Mouse (Mus musculus) mesoderm, embryonic 11.5 days (tissue): Measurements from ENCODE around the gene Gm49342.
"Not testable (repeated sequence)": the region's sequence is repeated elsewhere in the genome, so short reads cannot be mapped to it uniquely, and the experiment has no call there.

Experiments used
- DNase-seq: peaks from one replicate; pipeline ENCODE4 v3.0.0-alpha.2; 2012; ENCODE audit warnings: low read depth, low spot score

Gm49342 gene

DNA sequence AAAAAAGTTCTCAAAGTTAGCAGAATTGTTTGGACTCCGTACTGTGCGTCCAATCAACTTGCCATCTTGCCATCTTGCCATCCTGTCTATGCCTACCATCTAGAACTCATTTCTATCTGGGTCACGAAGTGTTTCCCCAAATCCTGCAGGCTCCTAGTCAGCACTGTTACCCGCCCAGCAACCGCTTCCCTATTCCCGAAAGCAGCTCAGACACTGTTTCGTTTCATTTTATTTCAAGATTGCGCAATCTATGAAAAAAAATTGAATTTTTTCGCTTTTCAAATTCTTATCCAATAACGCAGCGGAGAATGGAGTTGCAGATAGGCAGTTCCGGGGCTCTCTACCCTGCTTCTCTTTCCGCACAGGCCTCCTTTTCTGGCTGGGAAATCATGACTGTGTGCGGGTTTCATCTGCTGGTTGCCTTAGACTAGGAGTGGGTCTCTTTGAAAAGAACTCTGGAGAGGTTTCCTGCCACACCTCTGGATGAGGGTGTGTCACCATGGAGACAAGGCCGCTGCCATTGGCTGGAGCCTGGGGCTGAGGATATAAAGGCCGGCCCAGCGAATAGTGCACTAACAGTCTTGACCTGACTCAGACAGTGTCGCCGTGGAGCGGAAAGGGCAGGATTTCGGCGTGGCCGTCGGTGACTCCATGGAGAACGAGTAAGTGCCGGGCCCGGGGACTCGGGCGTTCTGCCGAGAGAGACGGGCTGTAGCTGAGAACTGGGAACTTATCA lies at the start of gene Gm49342:
Gene Gm49342 (plus strand): TSS at position 586 of the 736 bp plus-strand sequence.
- peak; percentile 92 for DNase-seq

DNA sequence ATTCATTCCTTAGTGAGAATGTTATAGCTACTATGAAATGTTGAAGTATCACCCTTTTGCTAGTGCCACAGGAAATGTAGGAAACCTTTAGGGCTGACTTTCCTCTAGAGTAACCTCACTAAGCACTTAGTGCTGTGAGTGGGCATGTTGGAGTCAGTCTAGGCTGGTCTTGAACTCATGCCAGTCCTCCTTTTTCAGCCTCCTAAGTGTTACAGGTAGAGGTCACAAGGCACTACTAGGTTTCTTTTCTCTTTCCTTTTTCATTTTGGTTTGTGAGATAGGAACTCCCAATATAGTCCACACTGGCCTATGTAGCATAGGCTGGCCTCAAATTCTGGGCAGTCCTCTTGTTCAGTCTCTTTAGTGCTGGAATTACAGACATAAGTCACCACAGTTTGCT lies 48.9 kb upstream of the Gm49342 start:
- DNase-seq, result no peak

DNA sequence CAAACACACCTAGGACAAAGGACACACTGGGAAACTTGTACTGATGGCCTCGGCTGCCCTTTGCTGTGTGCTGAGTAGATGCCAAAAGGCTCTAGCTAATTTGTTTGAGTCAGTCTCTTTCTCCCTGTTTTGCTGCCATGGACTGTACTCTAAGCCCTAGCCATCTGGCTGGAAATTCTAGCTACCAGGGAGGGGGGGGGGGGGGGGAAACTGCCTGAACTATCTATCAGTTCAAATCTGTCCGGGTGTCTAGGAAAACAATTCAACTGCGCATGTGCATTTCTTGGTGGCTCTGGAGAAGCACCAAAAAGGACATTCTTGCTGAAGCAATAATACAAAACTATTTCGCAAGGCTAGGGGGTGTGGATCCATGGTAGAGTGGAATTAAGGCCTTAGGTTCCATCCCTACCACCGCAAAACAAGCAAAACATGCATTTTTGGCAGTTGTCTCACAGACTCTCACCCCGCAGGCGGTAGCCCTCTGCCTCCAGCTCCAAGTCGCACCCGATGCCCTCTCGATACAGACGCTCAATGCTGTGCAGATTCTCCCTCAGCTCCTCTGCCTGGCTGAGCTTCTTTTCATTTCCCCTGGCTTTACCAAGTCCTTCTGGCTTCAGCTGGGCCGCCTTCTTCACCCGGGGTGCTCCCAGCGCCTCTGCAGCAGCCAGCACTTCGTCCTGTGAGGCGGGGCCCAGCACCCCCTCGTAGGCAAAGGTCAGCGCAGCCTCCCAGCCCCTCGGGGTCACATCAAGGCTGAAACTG lies 48.2 kb upstream of the Gm49342 start:
- peak; percentile 41 for DNase-seq

DNA sequence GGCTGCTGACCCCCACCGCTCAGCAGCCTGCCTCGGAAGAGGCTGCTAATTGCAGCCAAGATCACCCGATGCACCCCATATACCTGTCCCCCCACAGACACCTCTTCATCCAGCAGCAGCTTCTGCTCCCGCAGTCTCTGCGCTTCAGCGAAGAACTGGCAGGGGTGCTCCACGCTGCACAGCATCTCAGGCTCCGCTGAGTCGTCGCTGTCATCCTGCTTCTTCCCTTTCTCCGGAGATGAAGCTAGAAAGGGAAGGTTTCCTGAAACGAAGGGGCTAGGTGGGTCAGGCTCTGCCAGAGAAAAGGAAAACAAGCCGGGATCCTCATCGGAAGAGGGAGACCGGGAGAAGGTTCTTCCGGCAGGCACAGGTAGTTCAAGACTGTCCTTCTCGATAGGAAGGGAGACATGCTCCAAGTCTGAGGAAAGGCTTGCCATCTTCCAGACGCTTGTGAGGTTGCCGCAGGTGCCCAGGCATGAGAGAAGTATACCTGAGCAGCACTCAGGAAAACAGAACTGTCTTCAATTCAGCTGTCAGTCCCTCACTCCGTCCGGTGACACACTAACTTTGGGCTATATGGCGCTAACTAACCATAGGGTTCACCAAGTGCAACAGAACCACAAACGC lies 47.5 kb upstream of the Gm49342 start:
- peak; percentile 15 for DNase-seq

DNA sequence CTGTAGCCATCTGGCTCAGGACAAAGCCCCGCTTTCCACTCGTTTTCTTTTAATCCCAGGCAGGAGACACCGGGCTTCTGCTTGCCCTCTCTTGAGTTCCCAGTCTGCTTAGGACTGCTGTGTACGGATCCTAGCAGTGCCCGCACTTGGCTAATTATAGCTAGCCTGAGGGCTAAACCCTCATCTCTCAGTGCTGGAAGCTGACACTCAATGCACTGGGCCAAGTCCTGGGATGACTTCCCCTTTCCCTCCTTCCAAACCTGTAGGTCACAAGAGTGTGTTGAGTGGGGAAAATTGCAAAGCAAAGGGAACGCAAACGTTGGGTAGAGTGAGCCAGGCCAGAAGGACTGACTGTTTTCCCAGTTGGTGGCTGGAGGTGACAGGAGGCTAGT lies 46.9 kb upstream of the Gm49342 start, which contains the start of gene Klhl33:
Gene Klhl33 (minus strand): TSS at position 134 of the 392 bp plus-strand sequence.
- DNase-seq, result peak; percentile 16

DNA sequence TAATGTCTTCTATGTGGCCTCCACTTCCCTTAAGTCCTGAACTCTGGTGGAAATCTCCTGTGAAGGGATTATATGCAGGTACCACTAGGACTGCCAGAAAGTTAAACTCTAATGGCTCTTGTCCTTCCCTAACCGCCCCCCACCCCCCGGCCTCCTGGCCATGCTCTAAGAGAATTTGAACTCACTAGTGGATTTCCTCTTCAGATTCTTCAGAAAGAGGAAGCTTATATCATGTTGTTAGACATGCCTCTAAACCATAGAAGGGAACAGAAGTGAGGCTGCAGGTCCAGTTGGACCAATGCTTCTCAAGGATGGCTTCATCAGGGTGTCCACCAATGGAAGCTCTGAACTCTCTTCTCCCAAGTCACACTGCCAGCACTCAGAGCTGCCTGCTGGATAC lies 46.3 kb upstream of the Gm49342 start:
- DNase-seq, result not testable (repeated sequence)

DNA sequence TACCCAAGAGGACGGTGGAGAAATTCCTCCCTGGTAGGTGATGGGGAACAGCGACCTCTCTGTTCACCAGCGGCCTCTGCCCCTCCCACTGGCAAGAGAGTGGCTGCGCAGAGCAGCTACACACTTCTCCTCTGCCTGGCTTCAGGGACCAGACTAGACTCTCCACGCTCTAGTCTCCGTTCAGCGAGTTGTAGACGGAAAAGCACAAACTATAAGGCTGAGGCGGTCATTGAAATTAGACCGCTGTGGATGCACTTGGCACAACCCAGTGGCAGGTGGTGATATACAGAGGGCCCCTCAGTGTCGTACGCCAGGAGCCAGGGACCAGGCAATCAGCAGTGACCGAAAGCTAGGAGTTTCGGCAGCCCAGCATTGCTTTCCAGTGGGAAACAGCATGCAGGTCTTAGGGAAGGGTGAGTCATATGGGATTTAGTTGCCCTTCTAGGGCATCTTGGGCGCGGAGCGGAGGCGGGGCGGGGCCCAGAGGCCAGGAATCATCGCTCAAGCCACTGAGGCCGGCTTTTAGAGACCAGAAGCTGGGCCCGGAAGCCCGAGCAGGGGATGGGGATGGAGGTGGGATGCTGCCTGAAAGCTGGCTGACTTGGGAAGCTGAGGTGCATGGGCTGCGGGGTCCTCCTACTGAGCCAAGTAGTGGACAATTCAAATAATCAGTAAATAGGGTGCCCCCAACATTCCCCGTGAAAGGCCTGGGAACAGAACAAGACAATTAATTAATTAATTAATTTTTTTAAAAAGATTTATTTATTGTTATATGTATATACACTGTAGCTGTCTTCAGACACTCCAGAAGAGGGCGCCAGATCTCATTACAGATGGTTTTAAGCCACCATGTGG lies 40.1 kb upstream of the Gm49342 start:
- DNase-seq, result no peak

DNA sequence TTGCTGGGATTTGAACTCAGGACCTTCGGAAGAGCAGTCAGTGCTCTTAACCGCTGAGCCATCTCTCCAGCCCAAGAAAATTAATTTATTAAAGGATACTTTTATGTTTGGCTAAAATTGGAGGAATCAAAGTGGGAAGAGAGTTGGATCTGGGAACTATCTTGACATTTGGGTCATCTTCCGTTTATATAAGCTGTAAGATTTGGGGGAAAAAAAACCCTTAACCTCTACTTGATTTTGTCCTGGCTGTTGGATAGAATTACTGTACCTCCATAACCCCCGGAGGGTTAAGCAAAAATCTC lies 39.5 kb upstream of the Gm49342 start:
- no peak for DNase-seq

DNA sequence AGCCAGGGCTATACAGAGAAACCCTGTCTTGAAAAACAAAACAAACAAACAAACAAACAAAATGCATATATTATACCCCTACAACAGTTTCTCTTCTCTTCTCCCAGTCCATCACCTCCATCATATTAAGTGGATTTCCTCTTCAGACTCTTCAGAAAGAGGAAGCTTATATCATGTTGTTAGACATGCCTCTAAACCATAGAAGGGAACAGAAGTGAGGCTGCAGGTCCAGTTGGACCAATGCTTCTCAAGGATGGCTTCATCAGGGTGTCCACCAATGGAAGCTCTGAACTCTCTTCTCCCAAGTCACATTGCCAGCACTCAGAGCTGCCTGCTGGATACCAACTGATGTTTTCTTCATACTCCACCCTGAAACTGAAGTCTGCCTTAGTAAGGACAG lies 39.0 kb upstream of the Gm49342 start:
- not testable (repeated sequence) for DNase-seq

DNA sequence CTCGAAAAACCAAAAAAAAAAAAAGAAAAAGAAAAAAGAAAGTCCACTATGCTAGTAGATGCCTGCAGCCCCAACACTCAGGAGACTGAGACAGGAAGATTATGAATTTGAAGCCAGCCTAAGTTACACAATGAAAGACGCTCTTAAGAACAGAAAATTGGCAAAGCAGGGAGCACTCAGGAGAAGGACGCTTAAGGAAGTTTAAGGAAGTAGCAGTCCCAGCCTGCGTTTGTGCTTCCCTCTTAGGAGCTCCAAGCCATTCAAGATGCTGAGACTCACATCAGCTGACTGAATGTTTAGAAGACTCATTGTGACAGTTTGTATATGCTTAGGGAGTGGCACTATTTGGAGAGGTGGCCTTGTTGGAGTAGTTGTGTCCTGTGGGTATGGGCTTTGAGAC lies 36.2 kb upstream of the Gm49342 start:
- DNase-seq, result no peak

DNA sequence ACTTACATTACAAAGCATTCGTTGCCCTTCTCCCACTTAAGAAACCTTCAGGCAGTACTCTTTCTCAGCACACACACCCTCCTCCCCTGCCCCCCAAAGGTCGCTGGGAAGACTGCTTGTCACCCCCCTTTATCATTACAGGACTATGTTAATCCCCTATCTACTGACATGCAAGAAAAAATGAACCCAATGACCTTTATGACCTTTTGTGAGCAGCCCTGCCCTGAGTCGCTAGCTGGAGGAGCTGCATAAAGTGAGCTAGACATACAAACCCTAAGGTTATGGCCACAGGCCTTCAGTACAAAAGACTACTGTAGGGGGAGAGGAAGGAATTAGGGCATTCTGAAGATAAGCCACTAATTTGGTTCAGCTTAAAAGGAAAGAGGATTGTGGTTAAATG lies 33.0 kb upstream of the Gm49342 start:
- no peak for DNase-seq

DNA sequence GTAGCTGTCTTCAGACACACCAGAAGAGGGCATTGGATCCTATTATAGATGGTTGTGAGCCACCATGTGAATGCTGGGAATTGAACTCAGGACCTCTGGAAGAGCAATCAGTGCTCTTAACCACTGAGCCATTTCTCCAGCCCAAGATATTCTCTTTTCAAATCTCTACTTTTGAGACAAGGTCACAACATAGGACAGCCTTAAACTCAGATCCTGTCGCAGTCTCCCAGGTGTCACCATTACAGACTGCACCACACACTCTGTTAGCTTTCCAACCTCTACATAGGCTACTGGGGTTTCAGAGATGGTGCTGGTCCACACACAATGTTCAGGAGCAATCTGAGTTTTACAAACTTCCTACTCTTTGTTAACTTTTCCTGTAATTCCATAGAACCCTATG lies 20.9 kb upstream of the Gm49342 start:
- DNase-seq, result not testable (repeated sequence)

DNA sequence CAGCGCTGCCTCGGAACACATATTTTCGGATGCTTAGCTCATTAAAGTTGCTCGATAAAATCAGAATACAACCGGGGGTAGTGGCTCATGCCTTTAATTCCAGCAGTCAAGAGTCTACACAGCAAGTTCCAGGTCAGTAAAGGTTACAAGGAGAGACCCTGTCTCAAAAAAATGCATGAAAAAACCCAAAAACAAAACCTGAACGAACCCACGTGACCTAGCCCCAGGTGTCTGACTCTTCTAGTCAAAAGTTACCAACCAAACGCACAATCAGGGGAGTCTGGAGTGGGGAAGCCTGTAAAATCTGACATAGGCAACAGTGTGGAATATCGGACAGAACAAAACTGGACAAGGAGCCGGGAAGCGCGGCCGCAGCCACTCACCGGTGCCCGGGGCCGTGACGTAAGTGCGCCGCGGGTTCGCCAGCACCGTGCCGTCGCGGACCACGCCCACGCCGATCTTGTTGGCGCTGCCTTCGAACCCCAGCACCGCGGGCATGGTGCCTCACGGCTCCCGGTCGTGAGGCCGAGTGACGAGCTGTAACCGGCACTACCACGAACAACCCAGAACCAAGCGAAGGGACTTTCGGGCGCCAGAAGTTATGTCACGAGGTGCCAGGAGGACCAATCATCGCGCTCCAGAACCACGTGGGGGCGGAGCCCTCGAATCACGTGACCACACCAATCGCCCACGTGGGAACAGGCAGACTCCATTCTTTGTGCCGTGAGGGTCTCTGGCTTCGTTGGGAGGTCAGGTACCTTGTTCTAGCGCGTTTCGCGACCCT lies 19.8 kb upstream of the Gm49342 start, which contains the start of the genes Osgep and Apex1:
Gene Osgep (minus strand): TSS at position 613 of the 784 bp plus-strand sequence.
Gene Apex1 (plus strand): TSS at position 688 of the 784 bp plus-strand sequence.
- peak; percentile 98 for DNase-seq

DNA sequence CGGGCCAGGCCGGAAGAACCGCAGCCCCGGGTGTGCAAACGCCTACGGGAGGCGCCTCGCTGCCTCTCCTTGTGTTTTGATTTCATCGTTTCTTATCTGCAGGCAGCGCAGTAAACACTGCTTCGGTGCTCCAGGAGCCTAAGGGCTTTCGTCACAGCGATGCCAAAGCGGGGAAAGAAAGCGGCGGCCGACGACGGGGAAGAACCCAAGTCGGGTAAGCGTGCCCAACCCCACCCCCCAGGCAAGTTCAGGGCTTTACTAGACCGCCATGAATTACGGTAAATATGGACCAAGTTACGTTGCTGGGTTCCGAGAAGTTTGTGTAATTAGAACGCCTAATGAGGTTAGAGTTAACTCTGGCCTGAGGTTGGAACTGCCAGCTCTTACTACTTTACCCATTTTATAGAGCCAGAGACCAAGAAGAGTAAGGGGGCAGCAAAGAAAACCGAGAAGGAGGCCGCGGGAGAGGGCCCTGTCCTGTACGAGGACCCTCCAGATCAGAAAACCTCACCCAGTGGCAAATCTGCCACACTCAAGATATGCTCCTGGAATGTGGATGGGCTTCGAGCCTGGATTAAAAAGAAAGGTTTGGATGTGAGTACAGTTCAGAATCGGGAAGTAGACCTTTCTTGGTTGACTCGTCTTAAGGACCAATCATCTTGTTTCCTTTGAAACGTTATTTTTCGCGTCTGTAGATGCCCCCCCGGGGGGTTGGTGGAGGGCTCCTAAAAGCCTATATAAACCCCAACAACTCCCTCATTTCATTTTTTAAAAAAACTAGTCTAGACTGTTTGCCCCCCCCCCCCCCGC lies 19.0 kb upstream of the Gm49342 start:
- DNase-seq, result no peak

DNA sequence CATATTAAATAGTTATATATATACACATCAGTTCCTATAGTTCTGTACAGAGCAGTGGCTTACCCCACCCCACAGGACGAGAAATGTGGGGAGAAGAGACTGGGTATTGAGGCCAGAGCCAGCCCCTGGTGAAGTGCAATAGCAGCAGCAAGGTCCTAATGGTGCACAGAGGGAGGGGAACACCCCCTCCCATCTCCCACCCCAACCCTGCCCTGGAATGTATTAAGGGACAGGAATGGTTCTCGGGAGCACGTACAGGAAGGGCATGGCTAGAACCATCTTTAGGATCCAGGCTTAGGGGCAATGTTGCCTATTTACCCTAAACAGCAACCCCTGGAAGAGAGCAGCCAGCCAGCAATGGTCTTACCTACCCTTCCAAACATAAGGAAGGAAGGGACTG lies 17.0 kb upstream of the Gm49342 start:
- no peak for DNase-seq

DNA sequence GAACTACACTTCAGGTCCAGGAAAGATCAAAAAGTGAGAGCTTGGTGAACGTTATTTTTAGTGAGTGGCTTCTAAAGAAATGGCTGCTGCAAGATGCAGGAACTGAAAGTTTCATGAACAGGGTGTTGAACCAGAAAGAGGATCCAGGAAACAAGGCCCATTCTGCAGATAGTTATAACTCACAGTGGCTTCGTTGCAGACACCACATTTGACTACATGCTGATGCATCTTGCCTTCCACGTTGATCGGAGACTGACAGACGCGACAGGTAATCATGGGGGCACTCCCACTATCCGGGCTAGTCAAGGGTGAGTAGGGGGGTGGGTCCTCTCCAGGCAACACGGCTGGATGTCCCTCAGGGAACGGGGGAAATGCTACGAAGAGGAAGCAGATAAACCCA lies 14.4 kb upstream of the Gm49342 start:
- no peak for DNase-seq

DNA sequence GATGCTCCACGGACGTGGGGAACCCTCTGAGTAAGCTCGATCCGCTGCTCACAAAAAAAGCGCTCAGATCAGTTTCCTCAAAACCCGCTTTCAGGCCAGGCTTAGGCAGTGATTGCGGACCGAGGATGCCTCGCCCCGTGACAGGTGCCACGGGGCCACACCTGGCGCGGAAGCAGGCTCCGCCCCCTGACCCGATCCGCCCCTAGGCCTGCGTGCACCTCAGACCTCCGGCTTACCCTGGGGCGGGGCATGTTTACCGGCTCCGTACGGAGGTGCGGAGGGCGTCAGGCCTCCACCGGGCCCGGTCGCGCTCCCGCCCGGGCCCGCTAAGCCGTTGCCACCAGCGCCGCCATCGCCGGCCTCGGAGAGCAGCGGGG lies 14.0 kb upstream of the Gm49342 start:
- no peak for DNase-seq

DNA sequence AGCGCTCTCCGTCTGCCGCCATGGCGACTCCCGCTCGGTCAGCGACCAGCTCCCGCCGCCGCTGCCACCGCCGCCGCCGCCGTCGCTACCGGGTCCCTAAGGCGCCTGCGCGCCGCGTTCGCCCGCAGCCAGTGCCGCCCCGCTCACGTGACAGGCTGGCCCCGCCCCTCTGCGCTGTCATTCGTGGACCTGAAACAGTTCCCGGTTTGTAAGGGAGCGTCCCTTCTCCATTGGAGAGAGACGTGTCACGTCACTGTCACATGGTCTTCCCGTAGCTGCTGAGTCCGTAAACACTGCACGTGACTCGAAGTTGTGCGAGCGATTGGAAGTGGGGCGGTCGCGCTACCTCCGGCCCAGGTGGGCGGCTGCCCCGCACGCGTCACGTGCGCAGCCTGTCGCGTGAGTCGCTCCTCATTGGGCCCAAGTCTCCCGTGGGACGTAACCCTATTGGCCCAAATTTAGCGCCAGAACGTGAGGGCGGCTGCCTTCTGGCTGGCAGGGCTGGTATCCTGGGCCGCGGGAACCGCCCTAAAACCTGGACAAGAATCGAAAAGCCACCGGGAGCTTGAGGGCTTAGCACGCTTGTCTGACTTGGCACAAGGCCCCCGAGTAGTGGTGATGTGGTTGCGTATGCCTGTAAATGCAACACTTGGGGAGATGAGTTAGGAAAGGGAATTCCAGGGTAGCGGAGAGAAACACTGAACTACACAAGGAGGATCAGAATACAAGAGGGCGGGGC lies 13.4 kb upstream of the Gm49342 start, which contains the start of the genes Pip4p1 and Pnp:
Gene Pip4p1 (minus strand): TSS at position 103 of the 739 bp plus-strand sequence.
Gene Pnp (plus strand): TSS at position 329 of the 739 bp plus-strand sequence.
- peak; percentile 100 for DNase-seq

DNA sequence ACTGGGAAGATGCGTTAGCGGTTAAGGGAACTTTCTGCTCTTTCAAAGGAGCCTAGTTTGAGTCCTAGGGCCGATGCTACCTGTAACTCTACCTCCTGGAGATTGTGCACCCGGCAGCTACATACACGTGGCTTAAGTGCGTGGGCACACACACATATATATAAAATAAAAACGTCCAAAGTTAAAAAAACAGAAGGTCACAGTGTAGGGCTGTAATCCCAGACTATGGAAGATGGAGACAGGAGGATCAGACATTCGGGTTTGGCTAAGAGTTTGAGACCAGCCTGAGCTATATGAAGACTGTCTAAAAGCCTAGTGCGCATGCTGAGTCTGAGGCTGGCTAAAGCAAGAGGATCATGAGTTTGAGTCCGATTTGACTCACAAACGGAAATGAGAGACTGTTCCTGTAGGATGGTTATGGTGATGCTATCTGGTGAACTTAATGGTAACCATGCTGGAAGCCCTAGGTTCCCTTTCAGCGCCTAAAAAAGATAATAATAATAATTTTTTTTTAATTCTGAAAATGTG lies 12.8 kb upstream of the Gm49342 start:
- no peak for DNase-seq
